Mouse (Mus musculus): ENCODE data around the gene Garnl3. TPM values are rescaled to one million over a fixed set of nuclear protein-coding genes. Genes with fewer than 3 reads are reported as not detected.

The Garnl3 gene
- polyA plus RNA-seq (2015; fragmentation: Nextera tagmentation; extraction: Ambion mirVana), result 5.9 and 6.3 TPM in 2 replicates

GRCm38 (mm10) chr2:33131500-33132092 is at the start of gene Garnl3:
TSS of gene Garnl3 (minus strand) at chr2:33131654.
- Histone ChIP-seq H3K4me1 (replicated peaks; ENCODE audit: control insufficient read depth, insufficient read depth, low read length) (0 out of 2 replicates have a peak, but pooled peaks cover 3% of the 10 kb centered on the region), H3K4me2 (replicated peaks; ENCODE audit: low read depth) (peak within 1 kb of the TSS; percentile 100), H3K36me3 (ENCODE audit: control insufficient read depth, insufficient read depth) (no peaks in the 10 kb centered on the region), H3K27me3 (replicated peaks; ENCODE audit: control insufficient read depth, insufficient read depth, low read length) (peaks cover 6% of the 10 kb centered on the region; the same call in 1 of the 2 replicates), H3K27ac (ENCODE audit: low read depth, low read length) (peak within 1 kb of the TSS; percentile 28; the same call in 1 of the 2 replicates), H3K9me3 (ENCODE audit: control insufficient read depth) (no peaks in the 10 kb centered on the region), H3K9ac (ENCODE audit: low read depth, low read length) (peak within 1 kb of the TSS; percentile 34; the same call in 1 of the 2 replicates), H3K4me3 (ENCODE audit: low read depth, low read length) (peak within 1 kb of the TSS; percentile 65)
- WGBS, result under 1% methylated on average over 22 of the region's 22 CpGs
- peak; percentile 8; the same call in 1 of the 2 replicates for ATAC-seq
- TF ChIP-seq CTCF (IDR thresholded peaks at IDR 0.05; ENCODE audit: low read depth), result peak; percentile 81

GRCm38 (mm10) chr2:33179930-33180630 is 48.6 kb upstream of the Garnl3 start:
- 59% methylated on average over 16 of the region's 16 CpGs for WGBS
- H3K36me3 ChIP-seq (ENCODE audit: control insufficient read depth, insufficient read depth), result no peaks in the 10 kb centered on the region
- TF ChIP-seq CTCF (IDR thresholded peaks at IDR 0.05; ENCODE audit: low read depth), result no peak
- H3K27me3 ChIP-seq (replicated peaks; ENCODE audit: control insufficient read depth, insufficient read depth, low read length), result no peaks in the 10 kb centered on the region
- no peak overlapping the region for H3K4me2 ChIP-seq (replicated peaks; ENCODE audit: low read depth)
- 0 out of 2 replicates have a peak, but pooled peaks have one; percentile 27 for ATAC-seq
- 0 out of 2 replicates have a peak, but pooled peaks cover 7% of the 10 kb centered on the region for H3K4me1 ChIP-seq (replicated peaks; ENCODE audit: control insufficient read depth, insufficient read depth, low read length)
- no peak overlapping the region for H3K4me3 ChIP-seq (ENCODE audit: low read depth, low read length)
- H3K9me3 ChIP-seq (ENCODE audit: control insufficient read depth), result no peaks in the 10 kb centered on the region
- no peak overlapping the region for H3K9ac ChIP-seq (ENCODE audit: low read depth, low read length)
- peak overlapping the region; percentile 15; the same call in 1 of the 2 replicates for H3K27ac ChIP-seq (ENCODE audit: low read depth, low read length)

- no peak for TF ChIP-seq CTCF (IDR thresholded peaks at IDR 0.05; ENCODE audit: low read depth)
- Histone ChIP-seq H3K4me3 (ENCODE audit: low read depth, low read length) (no peak overlapping the region), H3K4me2 (replicated peaks; ENCODE audit: low read depth) (no peak overlapping the region), H3K4me1 (replicated peaks; ENCODE audit: control insufficient read depth, insufficient read depth, low read length) (0 out of 2 replicates have a peak, but pooled peaks cover 7% of the 10 kb centered on the region), H3K27ac (ENCODE audit: low read depth, low read length) (no peak overlapping the region), H3K27me3 (replicated peaks; ENCODE audit: control insufficient read depth, insufficient read depth, low read length) (no peaks in the 10 kb centered on the region), H3K36me3 (ENCODE audit: control insufficient read depth, insufficient read depth) (no peaks in the 10 kb centered on the region), H3K9ac (ENCODE audit: low read depth, low read length) (no peak overlapping the region), H3K9me3 (ENCODE audit: control insufficient read depth) (no peaks in the 10 kb centered on the region)
- WGBS, result 78% methylated on average over 14 of the region's 14 CpGs
- ATAC-seq, result no peak
Observed at GRCm38 (mm10) chr2:33179171-33179929, 47.9 kb upstream of the Garnl3 start.

GRCm38 (mm10) chr2:33178243-33178932 is 46.9 kb upstream of the Garnl3 start:
- Histone ChIP-seq H3K27ac (ENCODE audit: low read depth, low read length) (peak overlapping the region; percentile 3; the same call in 1 of the 2 replicates), H3K4me1 (replicated peaks; ENCODE audit: control insufficient read depth, insufficient read depth, low read length) (0 out of 2 replicates have a peak, but pooled peaks cover 7% of the 10 kb centered on the region), H3K27me3 (replicated peaks; ENCODE audit: control insufficient read depth, insufficient read depth, low read length) (no peaks in the 10 kb centered on the region), H3K36me3 (ENCODE audit: control insufficient read depth, insufficient read depth) (no peaks in the 10 kb centered on the region), H3K9ac (ENCODE audit: low read depth, low read length) (no peak overlapping the region), H3K4me3 (ENCODE audit: low read depth, low read length) (no peak overlapping the region), H3K4me2 (replicated peaks; ENCODE audit: low read depth) (peak overlapping the region; percentile 40), H3K9me3 (ENCODE audit: control insufficient read depth) (no peaks in the 10 kb centered on the region)
- 0 out of 2 replicates have a peak, but pooled peaks have one; percentile 7 for ATAC-seq
- TF ChIP-seq CTCF (IDR thresholded peaks at IDR 0.05; ENCODE audit: low read depth), result no peak
- WGBS, result 53% methylated on average over 11 of the region's 11 CpGs

- no peak overlapping the region for H3K4me3 ChIP-seq (ENCODE audit: low read depth, low read length)
- no peak overlapping the region for H3K9ac ChIP-seq (ENCODE audit: low read depth, low read length)
Observed at GRCm38 (mm10) chr2:33177443-33178242, 46.2 kb upstream of the Garnl3 start.

More at GRCm38 (mm10) chr2:33177443-33178242, 46.2 kb upstream of the Garnl3 start:
- Histone ChIP-seq H3K9me3 (ENCODE audit: control insufficient read depth) (no peaks in the 10 kb centered on the region), H3K4me1 (replicated peaks; ENCODE audit: control insufficient read depth, insufficient read depth, low read length) (0 out of 2 replicates have a peak, but pooled peaks cover 7% of the 10 kb centered on the region), H3K36me3 (ENCODE audit: control insufficient read depth, insufficient read depth) (peaks cover 2% of the 10 kb centered on the region; the same call in 1 of the 2 replicates), H3K27me3 (replicated peaks; ENCODE audit: control insufficient read depth, insufficient read depth, low read length) (no peaks in the 10 kb centered on the region), H3K4me2 (replicated peaks; ENCODE audit: low read depth) (peak overlapping the region; percentile 40), H3K27ac (ENCODE audit: low read depth, low read length) (peak overlapping the region; percentile 70)
- TF ChIP-seq CTCF (IDR thresholded peaks at IDR 0.05; ENCODE audit: low read depth), result no peak
- 33% methylated on average over 12 of the region's 12 CpGs for WGBS
- peak; percentile 70 for ATAC-seq

Measured in intestine, postnatal 0 days (tissue).